Comparison of ENCODE assay signal across 21 mouse cellular contexts in genomic region chr11:117191524-117191923, GRCm38 (mm10).
"Had no signal": no experiment of that assay in that cellular context is flagged by ENCODE, and none has a peak within 500 bp of the region (broad histone marks: within the 10 kb centered on the region; RNA-seq: fewer than 3 reads in every experiment).

No protein-coding gene starts in this region.

- H3K36me3 ChIP-seq: kidney, embryonic 15.5 days; limb, embryonic 12.5 days; limb, embryonic 15.5 days; midbrain, embryonic 13.5 days; neural tube, embryonic 12.5 days; neural tube, embryonic 15.5 days had no signal

- H3K4me3 ChIP-seq: kidney, embryonic 15.5 days; limb, embryonic 12.5 days; limb, embryonic 15.5 days; midbrain, embryonic 13.5 days; neural tube, embryonic 12.5 days; neural tube, embryonic 15.5 days had no signal

- ATAC-seq: intestine, postnatal 0 days; liver, postnatal 0 days; lung, postnatal 0 days; midbrain, embryonic 13.5 days had no signal

- H3K27ac ChIP-seq: kidney, embryonic 15.5 days; limb, embryonic 12.5 days; limb, embryonic 15.5 days; liver, embryonic 14.5 days; macrophage; midbrain, embryonic 13.5 days; neural tube, embryonic 12.5 days; neural tube, embryonic 15.5 days; stomach, postnatal 0 days had no signal

- H3K27me3 ChIP-seq: kidney, embryonic 15.5 days; limb, embryonic 12.5 days; limb, embryonic 15.5 days; neural tube, embryonic 12.5 days had no signal

- H3K4me1 ChIP-seq: limb, embryonic 12.5 days; midbrain, embryonic 13.5 days; neural tube, embryonic 12.5 days; neural tube, embryonic 15.5 days had no signal

- H3K4me2 ChIP-seq: kidney, embryonic 15.5 days; limb, embryonic 12.5 days; limb, embryonic 15.5 days; liver, embryonic 11.5 days; lung, embryonic 14.5 days; midbrain, embryonic 13.5 days; neural tube, embryonic 12.5 days; neural tube, embryonic 15.5 days had no signal

- H3K9me3 ChIP-seq: kidney, embryonic 15.5 days; limb, embryonic 12.5 days; limb, embryonic 15.5 days; midbrain, embryonic 13.5 days; neural tube, embryonic 12.5 days; neural tube, embryonic 15.5 days had no signal

- H3K9ac ChIP-seq: kidney, embryonic 15.5 days; limb, embryonic 12.5 days; limb, embryonic 15.5 days; liver, embryonic 14.5 days; liver, postnatal 0 days; lung, embryonic 14.5 days; midbrain, embryonic 13.5 days; neural tube, embryonic 12.5 days; neural tube, embryonic 15.5 days had no signal

- DNase-seq: left cerebral cortex, postnatal 4 days; liver, postnatal 0 days; lung, embryonic 14.5 days; right cerebral cortex, adult 18-20 months; right cerebral cortex, postnatal 14 days; right cerebral cortex, postnatal 4 days; thymus, adult 2 months; thymus, postnatal 14 days; thymus, postnatal 4 days had no signal
